Mouse (Mus musculus) left cerebral cortex, adult 18-20 months (tissue): ENCODE data around the gene 4933427I04Rik. TPM values are rescaled to one million over a fixed set of nuclear protein-coding genes. Genes with fewer than 3 reads are reported as not detected.

ENCODE experiments used
- DNase-seq, 2 experiments: peaks; one replicate each; pipeline ENCODE4 v3.0.0; 2021 to 2022; ENCODE audit warnings: low spot score in 2 of 2, mixed read lengths in 1 of 2
- long read RNA-seq, 2 experiments: library from polyadenylated mRNA; stranded (forward); transcript quantifications; one replicate each; pipeline ENCODE4 v2.0.0; 2021
- total RNA-seq, 2 experiments: library from RNA; stranded (reverse); gene quantifications; 2 replicates each; pipeline ENCODE4 v1.2.3; 2021

4933427I04Rik gene
- not detected for total RNA-seq
- long read RNA-seq, experiment 1, result 0 reads
- long read RNA-seq, experiment 2, result 0 reads

DNA sequence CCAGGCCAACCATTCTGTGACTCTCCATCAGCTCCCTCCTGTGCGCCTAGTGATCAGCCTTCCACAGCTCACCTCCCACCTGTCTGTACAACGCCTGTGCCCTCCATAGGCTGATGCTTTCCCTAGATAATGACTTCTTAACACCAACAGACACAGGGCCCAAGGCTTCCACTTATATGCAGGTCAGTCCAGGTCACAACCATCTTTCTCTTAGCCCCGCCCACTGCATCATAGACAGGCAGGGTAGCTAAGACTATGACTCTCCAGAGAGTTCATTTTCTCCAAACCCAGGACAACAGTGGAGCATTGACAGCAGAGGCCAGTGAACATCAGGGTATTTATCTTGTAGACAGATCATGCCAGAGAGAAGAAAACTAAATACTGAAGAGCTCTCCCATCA is at the start of gene 4933427I04Rik:
4933427I04Rik (plus strand) TSS at position 301 of the 400 bp plus-strand sequence.
- DNase-seq, result no peak

DNA sequence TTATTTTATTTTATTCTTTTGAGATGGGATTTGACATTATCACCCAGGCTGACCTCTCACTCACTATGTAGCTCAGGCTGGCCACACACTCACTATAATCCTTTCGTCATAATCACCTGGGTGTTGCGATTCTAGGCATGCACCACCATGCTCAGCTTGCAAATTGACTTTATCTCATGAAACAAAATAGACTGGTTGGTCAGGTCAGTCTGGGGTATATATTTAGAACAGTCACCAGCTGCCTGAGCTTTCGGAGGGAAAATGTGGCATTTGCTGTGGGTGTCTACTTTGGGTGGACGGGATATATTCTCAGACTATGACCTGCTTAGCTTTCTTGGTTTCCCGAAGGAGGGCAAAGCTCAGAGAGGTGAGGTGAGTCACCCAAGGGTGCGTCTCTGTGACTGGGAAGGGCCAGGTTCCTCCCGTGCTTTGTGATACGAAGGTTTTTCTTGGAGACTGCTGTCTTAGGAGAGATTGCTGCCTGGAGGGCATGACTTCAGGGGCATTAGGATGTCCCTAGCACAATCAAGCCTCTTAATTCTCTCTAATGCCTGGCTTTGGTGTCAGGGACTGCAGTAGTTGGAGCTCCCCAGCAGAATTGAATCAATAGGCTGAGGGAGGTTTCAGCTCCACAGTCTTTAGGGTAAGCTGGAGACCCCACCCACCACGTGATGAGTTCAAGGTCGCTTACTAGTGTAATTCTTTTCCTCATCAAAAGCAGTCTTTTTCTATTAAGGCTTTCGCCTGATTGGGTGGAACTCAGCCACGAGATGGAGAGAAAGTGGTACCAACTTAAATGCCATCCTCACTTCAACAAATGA is 48.8 kb upstream of the 4933427I04Rik start:
- no peak for DNase-seq

DNA sequence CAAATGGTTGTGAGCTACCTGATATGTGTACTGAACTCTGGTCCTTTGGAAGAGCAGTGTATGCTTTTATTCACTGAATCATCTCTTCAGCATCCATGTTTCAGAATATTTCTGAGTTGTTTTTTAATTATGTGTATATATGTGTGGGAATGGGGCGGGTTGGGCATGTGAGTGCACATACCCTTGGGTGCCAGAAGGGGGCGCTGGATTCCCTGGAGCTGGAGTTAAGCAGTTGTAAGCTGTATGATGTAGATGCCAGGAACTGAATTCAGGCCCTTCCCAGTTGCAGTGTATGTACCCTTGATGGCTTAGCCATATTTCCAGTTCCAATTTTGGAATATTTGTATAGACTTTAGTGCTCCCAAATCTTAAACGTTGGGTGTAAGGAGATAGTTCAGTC is 47.0 kb upstream of the 4933427I04Rik start:
- no peak for DNase-seq

DNA sequence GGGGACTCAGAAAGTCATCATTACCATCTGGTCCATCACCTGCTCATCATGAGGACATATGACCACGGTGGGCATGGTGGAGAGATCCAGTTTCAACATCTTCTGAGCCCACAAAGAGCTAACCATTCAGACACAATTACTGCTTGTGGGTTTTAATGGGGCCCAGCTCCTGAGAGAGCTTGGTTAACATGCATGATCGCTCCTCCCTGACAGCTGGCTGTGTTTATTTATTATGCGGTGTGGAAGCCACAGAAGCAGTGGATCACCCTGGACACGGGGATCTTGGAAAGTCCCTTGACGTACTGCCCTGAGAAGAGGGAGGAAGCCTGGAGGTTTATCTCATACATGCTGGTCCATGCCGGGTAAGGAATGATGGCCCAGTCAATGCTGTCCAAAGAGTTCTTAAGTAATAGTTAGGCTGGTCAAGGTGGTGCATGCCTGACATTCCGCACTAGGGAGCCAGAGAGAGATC is 45.4 kb upstream of the 4933427I04Rik start:
- DNase-seq, result no peak

DNA sequence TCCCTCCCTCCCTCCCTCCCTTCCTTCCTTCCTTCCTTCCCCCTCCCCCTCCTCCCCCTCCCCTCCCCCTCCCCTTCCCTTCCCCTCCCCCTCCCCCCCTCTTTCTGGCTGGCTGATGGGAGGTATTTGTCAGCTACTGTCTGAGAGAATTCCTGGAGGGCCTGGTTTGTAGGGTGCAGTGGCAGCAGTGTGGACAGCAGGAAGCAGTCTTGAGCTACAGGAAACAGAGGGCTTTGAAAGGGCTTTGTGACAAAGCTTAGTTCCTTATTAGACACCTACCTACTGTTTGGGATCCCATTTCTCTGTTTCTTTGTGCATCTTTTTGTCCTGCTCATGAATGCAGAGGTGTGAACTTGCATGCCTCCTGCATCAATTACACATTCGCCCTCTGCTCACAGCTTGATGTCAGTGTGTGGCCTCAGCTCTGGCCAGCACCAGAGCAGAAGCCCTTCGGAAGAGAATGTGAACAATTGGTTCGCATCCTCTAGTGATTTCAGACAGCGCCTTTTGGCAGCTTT is 40.3 kb upstream of the 4933427I04Rik start:
- DNase-seq, result peak in 1 of 2 experiments; percentile 12

DNA sequence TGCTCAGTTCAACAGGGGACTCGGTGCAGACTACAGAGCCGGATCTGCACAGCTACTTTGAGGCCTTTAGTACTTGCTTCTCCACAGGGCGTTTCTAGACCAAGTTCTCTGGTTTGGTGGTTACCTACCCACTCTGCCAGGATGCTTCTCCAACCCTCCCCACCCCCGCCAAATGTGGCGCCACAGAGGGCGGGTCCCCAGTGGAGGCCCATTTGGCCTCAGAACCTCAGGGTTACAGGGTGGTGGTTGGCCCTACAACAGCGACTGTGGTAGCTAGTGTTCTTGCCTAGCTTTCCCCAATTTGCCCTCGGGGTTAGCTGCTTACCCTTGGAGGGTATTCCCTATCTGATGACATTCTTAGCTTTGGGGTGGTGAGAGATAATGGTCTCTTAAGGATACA is 17.4 kb upstream of the 4933427I04Rik start:
- DNase-seq, result no peak

GRCm38 (mm10) chr4:123856888-123857287 is 2.6 kb upstream of the 4933427I04Rik start:
- no peak for DNase-seq

DNA sequence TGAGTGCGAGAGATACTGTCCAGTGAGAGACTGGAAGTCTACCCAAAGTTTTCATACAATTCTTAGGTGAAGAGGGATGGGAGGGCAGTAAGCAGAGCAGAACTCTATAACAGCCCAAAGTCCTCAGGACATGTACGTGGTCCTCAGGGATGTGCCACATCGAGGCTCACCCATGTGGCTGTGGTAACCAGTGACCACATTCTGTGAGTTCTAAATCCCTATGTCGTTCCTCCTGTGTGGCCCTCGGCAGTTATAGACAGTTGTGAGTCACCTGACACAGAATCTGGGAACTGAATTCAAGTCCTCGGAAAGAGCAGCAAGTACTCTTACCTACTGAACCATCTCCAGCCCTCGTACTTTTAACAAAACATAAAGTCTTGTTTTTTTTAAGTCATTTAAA is 1.4 kb upstream of the 4933427I04Rik start:
- DNase-seq, result no peak

DNA sequence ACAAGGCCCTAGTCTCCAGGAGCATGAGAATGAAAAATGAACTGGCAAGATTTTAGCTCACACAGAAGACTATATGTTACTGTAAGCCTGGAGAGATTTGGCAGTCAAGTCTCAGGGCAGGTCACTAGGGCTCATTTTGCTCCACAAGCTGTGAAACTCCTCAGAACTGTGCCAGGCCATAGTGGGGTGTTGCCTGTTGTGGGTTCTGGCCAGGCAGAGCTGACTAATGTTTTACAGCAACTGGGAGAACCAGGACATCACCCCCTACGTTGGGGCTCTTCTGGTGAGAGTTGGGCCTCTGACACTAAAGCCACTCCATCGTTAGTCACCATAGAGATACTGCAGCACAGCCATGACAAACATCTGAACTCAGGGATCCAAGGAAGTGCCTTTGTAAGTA is 324 bp downstream of the 4933427I04Rik start:
- DNase-seq, result no peak

- no peak for DNase-seq
Observed at GRCm38 (mm10) chr4:123860621-123861020, 1.1 kb downstream of the 4933427I04Rik start.

DNA sequence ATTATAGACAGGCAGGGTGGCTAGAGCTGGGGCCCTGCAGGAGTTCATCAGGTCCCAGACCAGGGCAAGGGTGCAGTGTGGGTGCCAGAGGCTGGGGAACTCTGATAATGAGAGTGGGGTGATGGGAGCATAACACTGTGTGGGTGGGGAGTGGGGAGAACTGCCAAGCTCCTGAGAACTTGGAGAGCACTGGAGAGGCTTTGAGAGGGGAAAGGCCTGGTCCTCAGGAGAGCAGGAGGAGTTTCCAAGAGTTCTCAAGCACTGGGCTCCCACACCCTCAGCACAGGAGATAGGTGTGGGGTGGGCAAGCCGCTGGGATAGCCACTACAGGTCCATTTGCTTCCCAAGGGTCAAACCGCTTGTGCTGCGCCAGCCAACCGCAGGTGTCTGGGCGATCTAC is 34.2 kb downstream of the 4933427I04Rik start:
- DNase-seq, result no peak

- DNase-seq, result no peak
Observed at GRCm38 (mm10) chr4:123894295-123894694, 34.8 kb downstream of the 4933427I04Rik start.

GRCm38 (mm10) chr4:123898696-123899095 is 39.2 kb downstream of the 4933427I04Rik start:
- peak; percentile 37 to 66 for DNase-seq

DNA sequence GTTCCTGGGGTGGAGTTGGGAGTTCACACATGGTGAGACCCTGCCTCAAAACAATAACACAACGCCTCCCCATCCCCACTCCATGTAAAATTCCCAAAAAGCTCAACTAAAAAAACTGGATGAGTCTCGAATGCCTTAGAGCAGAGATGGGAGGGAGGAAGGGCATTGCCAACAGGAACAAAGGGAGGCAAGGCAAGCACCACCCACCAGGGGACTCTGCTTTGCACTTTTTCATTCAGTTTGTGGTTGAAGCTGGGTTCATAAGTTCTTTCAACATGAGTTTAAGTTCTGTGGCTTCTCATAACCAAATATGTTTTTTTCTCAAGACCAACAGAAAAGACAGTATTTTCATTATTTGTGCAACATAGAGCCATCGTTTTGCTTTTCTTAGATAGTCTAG is 44.0 kb downstream of the 4933427I04Rik start:
- DNase-seq, result no peak

- peak; percentile 99 for DNase-seq
Observed at GRCm38 (mm10) chr4:123904333-123905125, 45.0 kb downstream of the 4933427I04Rik start, which contains the start of gene Mycbp. TSS of gene Mycbp (plus strand) at chr4:123904832.

DNA sequence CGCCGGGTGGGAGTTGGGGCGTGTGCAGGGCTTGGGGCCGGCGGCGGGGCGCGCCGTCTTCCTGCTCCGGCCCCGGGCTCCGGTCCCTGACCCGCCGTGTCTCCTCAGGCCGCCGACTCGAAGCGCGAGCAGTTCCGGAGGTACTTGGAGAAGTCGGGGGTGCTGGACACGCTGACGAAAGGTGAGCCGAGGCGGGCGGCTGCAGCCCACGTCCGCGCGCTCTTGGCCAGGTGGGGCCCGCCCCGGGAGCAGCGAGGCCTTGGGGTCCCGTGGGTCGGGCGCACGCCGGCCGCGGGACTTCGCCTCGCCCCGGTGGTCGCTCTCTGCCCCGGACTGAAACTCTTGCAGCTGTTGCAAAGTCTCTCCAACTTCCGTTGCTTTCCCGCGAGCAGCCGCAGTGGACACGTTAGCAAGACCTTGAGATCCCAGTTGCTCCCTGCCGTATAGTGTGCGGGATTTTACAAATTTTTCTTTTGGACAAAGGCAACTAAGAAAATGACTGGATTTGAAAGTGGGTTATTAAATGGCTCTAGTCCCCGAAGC is 45.7 kb downstream of the 4933427I04Rik start:
- peak in 1 of 2 experiments; percentile 11 for DNase-seq

- DNase-seq, result no peak
Observed at GRCm38 (mm10) chr4:123911503-123911902, 52.0 kb downstream of the 4933427I04Rik start.

GRCm38 (mm10) chr4:123912431-123912830 is 53.0 kb downstream of the 4933427I04Rik start:
- DNase-seq, result no peak
